Comparison of ENCODE assay signal across 20 mouse cellular contexts in genomic region chr8:57489896-57490295, GRCm38 (mm10). TPM values are rescaled to one million over a fixed set of nuclear protein-coding genes. Genes with fewer than 3 reads are reported as not detected.
DNase-seq lines count a peak whose midpoint lies in the region; ATAC-seq and TF ChIP-seq lines count a peak whose summit lies in the region.
"Had no signal": no experiment of that assay in that cellular context is flagged by ENCODE, and none has a peak within 500 bp of the region (broad histone marks: within the 10 kb centered on the region; RNA-seq: fewer than 3 reads in every experiment).

No protein-coding gene starts in this region.

- H3K9me3 ChIP-seq in kidney, embryonic 14.5 days (ENCODE audit: control insufficient read depth, low read length), result no peaks in the 10 kb centered on the region
- H3K9me3 ChIP-seq in stomach, postnatal 0 days (ENCODE audit: control insufficient read depth, low read length), result no peaks in the 10 kb centered on the region
- no peaks in the 10 kb centered on the region for H3K9me3 ChIP-seq in embryonic facial prominence, embryonic 10.5 days
- H3K9me3 ChIP-seq: embryonic facial prominence, embryonic 13.5 days; forebrain, embryonic 15.5 days; limb, embryonic 15.5 days had no signal

- no peaks in the 10 kb centered on the region for H3K27me3 ChIP-seq in kidney, embryonic 14.5 days (ENCODE audit: control insufficient read depth, insufficient read depth, low read length)
- no peaks in the 10 kb centered on the region for H3K27me3 ChIP-seq in stomach, postnatal 0 days (ENCODE audit: control insufficient read depth, insufficient read depth, low read length)
- H3K27me3 ChIP-seq in embryonic facial prominence, embryonic 10.5 days (replicated peaks; ENCODE audit: low read depth, poor library complexity, severe bottlenecking), result no peaks in the 10 kb centered on the region
- H3K27me3 ChIP-seq: embryonic facial prominence, embryonic 13.5 days; forebrain, embryonic 15.5 days; limb, embryonic 15.5 days; Patski had no signal

- no peak for ATAC-seq in kidney, embryonic 14.5 days (ENCODE audit: low FRiP score, low TSS enrichment)
- peak; percentile 58; the same call in 1 of the 2 replicates for ATAC-seq in stomach, postnatal 0 days (ENCODE audit: low FRiP score, low TSS enrichment)
- ATAC-seq: forebrain, embryonic 15.5 days; liver, postnatal 0 days; Patski had no signal

- intact Hi-C loops in left cerebral cortex, adult 2 months (cut with DNase I), result no loop called here

- H3K9ac ChIP-seq in kidney, embryonic 14.5 days (ENCODE audit: low read depth, low read length), result no peak overlapping the region
- H3K9ac ChIP-seq in stomach, postnatal 0 days (ENCODE audit: low read length), result no peak overlapping the region
- H3K9ac ChIP-seq: embryonic facial prominence, embryonic 13.5 days; forebrain, embryonic 15.5 days; limb, embryonic 15.5 days; liver, postnatal 0 days had no signal

- H3K4me1 ChIP-seq in kidney, embryonic 14.5 days (ENCODE audit: control insufficient read depth, insufficient read depth, low read length), result peaks cover 7% of the 10 kb centered on the region; the same call in 1 of the 2 replicates
- H3K4me1 ChIP-seq in stomach, postnatal 0 days (replicated peaks; ENCODE audit: control insufficient read depth, insufficient read depth), result no peaks in the 10 kb centered on the region
- peaks cover 12% of the 10 kb centered on the region for H3K4me1 ChIP-seq in embryonic facial prominence, embryonic 10.5 days

- no peak for TF ChIP-seq EP300 in stomach, postnatal 0 days (optimal IDR thresholded peaks at IDR 0.05)

- no peak for TF ChIP-seq CTCF in stomach, postnatal 0 days (IDR thresholded peaks at IDR 0.05; ENCODE audit: low read depth)
- TF ChIP-seq CTCF in left cerebral cortex, adult 2 months (IDR thresholded peaks at IDR 0.05), result no peak

- H3K4me2 ChIP-seq in kidney, embryonic 14.5 days (replicated peaks; ENCODE audit: low read depth, low read length), result no peak overlapping the region
- no peak overlapping the region for H3K4me2 ChIP-seq in stomach, postnatal 0 days (replicated peaks; ENCODE audit: low read depth)
- H3K4me2 ChIP-seq: embryonic facial prominence, embryonic 13.5 days; forebrain, embryonic 15.5 days; limb, embryonic 15.5 days had no signal

- H3K27ac ChIP-seq in kidney, embryonic 14.5 days (ENCODE audit: low read depth, low read length), result no peak overlapping the region
- no peak overlapping the region for H3K27ac ChIP-seq in stomach, postnatal 0 days (replicated peaks)
- H3K27ac ChIP-seq in left cerebral cortex, adult 2 months, result no peak overlapping the region
- no peak overlapping the region for H3K27ac ChIP-seq in embryonic facial prominence, embryonic 10.5 days (replicated peaks)
- H3K27ac ChIP-seq: embryonic facial prominence, embryonic 13.5 days; forebrain, embryonic 15.5 days; limb, embryonic 15.5 days had no signal

- DNase-seq in kidney, adult 9 months, result peak; percentile 86
- DNase-seq in R1 (ENCODE audit: low read depth, low spot score), result peak; percentile 99
- peak; percentile 21 for DNase-seq in kidney, postnatal 14 days
- no peak for DNase-seq in stomach, postnatal 0 days (ENCODE audit: low spot score)
- no peak for DNase-seq in left cerebral cortex, adult 2 months (ENCODE audit: extremely low spot score in 1 of 2, low spot score in 2 of 2)
- no peak for DNase-seq in embryonic facial prominence, embryonic 10.5 days (ENCODE audit: low spot score)
- DNase-seq in adrenal gland, adult 18-20 months (ENCODE audit: low spot score in 2 of 2), result no peak
- DNase-seq: adrenal gland, adult 2 months; B cell, adult 2 months; cerebellum, adult 8-10 months; gastrocnemius, postnatal 25 days; liver, postnatal 0 days; lung, postnatal 10 days; midbrain, embryonic 14.5 days had no signal

- H3K4me3 ChIP-seq in kidney, embryonic 14.5 days (ENCODE audit: low read length), result no peak overlapping the region
- no peak overlapping the region for H3K4me3 ChIP-seq in stomach, postnatal 0 days (ENCODE audit: low read depth, low read length)
- H3K4me3 ChIP-seq in left cerebral cortex, adult 2 months, result no peak overlapping the region
- H3K4me3 ChIP-seq in embryonic facial prominence, embryonic 10.5 days, result no peak overlapping the region
- H3K4me3 ChIP-seq: embryonic facial prominence, embryonic 13.5 days; forebrain, embryonic 15.5 days; limb, embryonic 15.5 days; myocyte had no signal

- no peaks in the 10 kb centered on the region for H3K36me3 ChIP-seq in kidney, embryonic 14.5 days (ENCODE audit: control insufficient read depth, insufficient read depth, low read length)
- no peaks in the 10 kb centered on the region for H3K36me3 ChIP-seq in stomach, postnatal 0 days (ENCODE audit: control insufficient read depth, insufficient read depth, low read length)
- peaks cover 6% of the 10 kb centered on the region for H3K36me3 ChIP-seq in embryonic facial prominence, embryonic 10.5 days (replicated peaks)
- H3K36me3 ChIP-seq: embryonic facial prominence, embryonic 13.5 days; forebrain, embryonic 15.5 days; limb, embryonic 15.5 days had no signal

RNA-seq across cellular contexts. Expression of gene Sap30, which starts 2.2 kb away (rescaled TPM):
- 46.8 and 60.8 TPM in 2 replicates for polyA plus RNA-seq in kidney, embryonic 14.5 days (2014; fragmentation: Nextera tagmentation; extraction: Ambion mirVana)
- 23.8 and 28.6 TPM in 2 replicates for polyA plus RNA-seq in stomach, postnatal 0 days (2015; fragmentation: Nextera tagmentation; extraction: Ambion mirVana)
- total RNA-seq in left cerebral cortex, adult 2 months (2021), result 10 to 100 TPM in 1 of 2 experiments, 1 to 10 TPM in 1; 9.8 to 13.9 TPM
- 72.8 and 76.0 TPM in 2 replicates for polyA plus RNA-seq in embryonic facial prominence, embryonic 10.5 days (2016; fragmentation: Nextera tagmentation; extraction: Ambion mirVana)
- 10 to 100 TPM; 11.9 to 14.4 TPM for total RNA-seq in adrenal gland, adult 18-20 months (2021)

RNA-seq across cellular contexts. Expression of gene Hmgb2, which starts 21.8 kb away (rescaled TPM):
- 497 and 807 TPM in 2 replicates for polyA plus RNA-seq in kidney, embryonic 14.5 days (2014; fragmentation: Nextera tagmentation; extraction: Ambion mirVana)
- polyA plus RNA-seq in stomach, postnatal 0 days (2015; fragmentation: Nextera tagmentation; extraction: Ambion mirVana), result 158 and 220 TPM in 2 replicates
- 1 to 10 TPM; 3.9 to 6.4 TPM for total RNA-seq in left cerebral cortex, adult 2 months (2021)
- polyA plus RNA-seq in embryonic facial prominence, embryonic 10.5 days (2016; fragmentation: Nextera tagmentation; extraction: Ambion mirVana), result 579 and 587 TPM in 2 replicates
- total RNA-seq in adrenal gland, adult 18-20 months (2021), result 1 to 10 TPM; 5.1 to 5.3 TPM

RNA-seq across cellular contexts. Expression of gene Scrg1, which starts 34.2 kb away (rescaled TPM):
- not detected in 2 replicates for polyA plus RNA-seq in kidney, embryonic 14.5 days (2014; fragmentation: Nextera tagmentation; extraction: Ambion mirVana)
- 0.65 and 0.98 TPM in 2 replicates for polyA plus RNA-seq in stomach, postnatal 0 days (2015; fragmentation: Nextera tagmentation; extraction: Ambion mirVana)
- 10 to 100 TPM; 41.1 to 42.5 TPM for total RNA-seq in left cerebral cortex, adult 2 months (2021)
- 0.45 and 1.1 TPM in 2 replicates for polyA plus RNA-seq in embryonic facial prominence, embryonic 10.5 days (2016; fragmentation: Nextera tagmentation; extraction: Ambion mirVana)
- total RNA-seq in adrenal gland, adult 18-20 months (2021), result under 1 TPM in 1 of 2 experiments, not detected in 1; 0.46 TPM
- total RNA-seq: gastrocnemius, postnatal 25 days had no signal
- polyA plus RNA-seq: adrenal gland, adult 2 months; myocyte; Patski had no signal

Comparison
In these comparisons a context has a peak if more than half of its experiments do, and no peak if none do; other contexts are left out.
1. DNase-seq: peak in kidney, adult 9 months (single experiment), R1 (single experiment) and kidney, postnatal 14 days (single experiment); none in stomach, postnatal 0 days (single experiment), left cerebral cortex, adult 2 months (0 of 2), embryonic facial prominence, embryonic 10.5 days (single experiment) and adrenal gland, adult 18-20 months (0 of 2).